Mouse (Mus musculus): ENCODE measurements around the gene Npw. TPM values are rescaled to one million over a fixed set of nuclear protein-coding genes. Genes with fewer than 3 reads are reported as not detected.

Gene Npw
- not detected for polyA plus RNA-seq (2015; fragmentation: Illumina TruSeq; extraction: RNeasy Lipid Tissue Mini Kit (QIAGEN cat#74804); ENCODE audit: insufficient read depth, low replicate concordance)

GRCm38 (mm10) chr17:24658017-24658758, at the start of gene Npw:
Npw (minus strand) TSS chr17:24658457.

DNA sequence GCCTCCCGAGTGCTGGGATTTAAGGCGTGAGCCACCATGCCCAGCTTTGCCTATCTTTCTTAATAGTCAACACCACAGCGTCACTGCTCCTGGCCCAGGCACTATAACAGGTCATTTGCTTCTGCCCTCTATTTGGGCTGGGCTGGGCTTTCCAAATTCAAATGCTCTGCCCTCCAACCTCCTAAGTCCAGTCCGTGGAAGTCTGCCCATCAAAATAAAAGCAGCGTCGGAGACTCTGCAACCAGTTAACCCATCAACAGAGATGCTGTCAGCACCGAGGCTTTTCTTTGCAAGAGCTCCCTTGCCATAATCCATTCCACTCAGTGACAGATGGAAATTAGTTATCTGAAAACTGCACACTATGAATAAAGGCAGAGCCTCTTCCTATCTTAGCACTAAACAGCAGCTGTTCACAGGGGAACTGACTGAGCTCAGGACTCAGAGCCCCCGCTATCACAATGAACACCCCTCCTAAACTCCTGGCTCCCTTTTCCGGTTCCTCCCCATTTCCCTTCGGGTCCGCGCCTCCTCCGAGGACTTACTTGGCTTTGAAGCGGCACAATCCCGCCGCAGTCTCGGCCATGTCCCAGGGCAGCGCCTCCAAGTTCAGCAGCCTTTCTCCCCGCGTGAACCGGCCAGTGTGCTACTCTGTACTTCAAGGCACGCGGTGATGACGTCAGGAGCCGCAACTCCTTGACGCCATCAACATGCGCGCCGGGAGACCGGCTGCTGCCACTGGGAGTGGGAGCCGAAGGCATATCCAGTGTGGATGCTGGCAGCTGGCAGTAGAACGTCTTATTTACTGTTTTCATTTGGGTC, 48.9 kb upstream of the Npw start, which contains the start of gene Tbl3:
Gene Tbl3 (minus strand): TSS at position 679 of the 819 bp plus-strand sequence.

DNA sequence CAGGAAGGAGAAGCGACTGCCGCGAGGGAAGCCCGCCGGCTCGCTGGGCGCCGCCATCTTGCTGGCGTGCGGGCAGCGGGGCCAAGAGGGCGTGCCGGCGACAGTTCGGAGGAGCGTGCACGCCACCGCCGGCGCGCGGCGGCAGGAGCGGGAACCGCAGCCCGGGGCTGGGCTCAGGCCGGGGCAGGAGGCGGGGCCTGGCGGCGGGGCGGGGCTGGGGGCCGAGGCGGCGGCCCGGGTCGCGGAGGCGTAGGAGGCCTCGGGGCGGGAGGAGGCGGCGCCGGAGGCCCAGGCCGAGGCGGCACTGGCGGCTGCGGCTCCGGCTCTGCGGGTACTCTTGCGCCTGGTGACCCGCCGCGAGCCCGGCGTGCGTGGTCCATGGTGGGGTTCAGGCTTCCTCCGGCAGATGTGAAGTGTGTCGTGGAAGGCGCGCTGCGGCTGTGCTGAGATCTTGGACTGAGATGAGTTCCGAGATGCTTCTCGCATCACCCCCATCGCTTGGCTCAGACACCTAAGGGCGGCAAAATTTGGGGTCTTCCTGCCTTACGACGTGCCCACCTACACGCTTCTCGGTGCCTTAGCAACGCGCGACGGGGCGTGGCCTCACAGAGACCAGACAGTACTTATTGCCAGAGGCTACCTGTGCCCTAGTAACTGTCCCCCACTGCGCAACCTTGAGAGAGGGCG, 37.9 kb upstream of the Npw start, which contains the start of the genes Gfer and Noxo1:
Gene Gfer (minus strand): TSS at position 146 of the 687 bp plus-strand sequence.
Gene Noxo1 (plus strand): TSS at position 224 of the 687 bp plus-strand sequence.

DNA sequence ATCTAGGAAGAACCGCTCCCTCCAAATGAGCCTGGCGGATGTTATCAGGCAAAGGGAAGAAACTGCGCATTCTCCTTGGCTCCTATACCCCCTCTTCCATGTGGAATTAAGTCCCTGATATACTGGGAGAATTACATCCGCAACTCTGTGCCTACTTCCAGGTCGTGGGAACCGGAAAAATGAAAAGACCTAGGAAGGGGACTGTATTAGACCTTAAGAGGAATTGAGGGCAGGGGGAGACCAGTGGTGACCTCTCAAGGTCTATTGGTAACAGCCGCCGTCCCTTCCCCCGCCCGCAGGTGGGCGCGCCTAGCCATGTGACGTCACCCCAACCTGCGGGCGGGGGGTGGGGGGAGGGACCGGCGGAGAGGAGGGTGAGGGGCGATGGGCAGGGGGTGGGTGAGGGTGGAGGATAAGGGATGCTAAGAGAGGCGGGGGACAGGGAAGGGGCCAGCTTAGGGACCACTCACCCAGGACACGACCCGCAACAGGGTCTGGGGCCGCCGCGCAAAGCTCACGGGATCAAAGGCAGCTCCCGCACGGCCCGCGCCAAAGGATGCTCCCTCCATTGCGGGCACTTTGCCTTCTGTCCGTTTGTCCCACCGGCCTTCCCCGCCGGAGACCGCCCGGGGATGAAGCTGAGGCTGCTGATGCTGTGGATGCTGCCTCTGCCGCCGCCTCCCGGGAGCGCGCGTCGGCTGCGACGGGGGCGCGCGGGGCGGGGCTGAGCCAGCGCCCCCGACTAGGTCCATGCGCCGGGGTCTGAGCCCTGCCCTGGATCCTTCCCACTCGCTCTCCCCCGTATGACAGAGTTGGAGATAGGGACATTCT, 31.2 kb upstream of the Npw start, which contains the start of gene Syngr3:
Gene Syngr3 (minus strand): TSS at position 705 of the 831 bp plus-strand sequence.

GRCm38 (mm10) chr17:24669545-24670245, 11.4 kb upstream of the Npw start, which contains the start of gene Zfp598:
Zfp598 (plus strand) TSS chr17:24669687.

DNA sequence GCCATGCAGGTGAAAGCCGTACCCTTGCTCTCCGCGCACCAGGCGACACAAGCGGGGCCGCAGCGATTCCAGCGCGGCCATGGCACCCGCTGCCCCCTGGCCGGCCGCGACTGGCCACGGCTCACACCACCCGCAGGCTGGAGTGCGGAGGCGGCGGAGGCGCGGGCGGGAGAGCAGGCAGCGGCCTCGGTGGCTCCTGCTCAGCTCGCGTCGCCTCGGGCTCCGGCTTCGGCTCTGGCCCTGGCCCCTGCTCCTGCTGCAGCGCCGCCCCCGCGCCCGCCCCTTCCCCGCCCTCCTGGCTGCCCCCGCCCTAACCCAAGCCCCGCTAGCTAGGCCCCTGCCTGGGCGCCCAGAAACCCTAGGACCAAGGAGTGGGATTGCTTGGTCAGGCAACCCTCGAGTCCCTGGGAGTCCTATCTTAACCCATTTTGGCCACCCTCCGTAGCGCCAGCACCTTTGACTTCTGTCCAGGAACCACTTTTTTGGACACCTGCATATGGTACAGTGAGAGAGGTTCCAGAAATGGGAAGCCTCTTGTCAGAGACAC, 8.1 kb downstream of the Npw start, which contains the start of gene Slc9a3r2:
Gene Slc9a3r2 (minus strand): TSS at position 258 of the 547 bp plus-strand sequence.

DNA sequence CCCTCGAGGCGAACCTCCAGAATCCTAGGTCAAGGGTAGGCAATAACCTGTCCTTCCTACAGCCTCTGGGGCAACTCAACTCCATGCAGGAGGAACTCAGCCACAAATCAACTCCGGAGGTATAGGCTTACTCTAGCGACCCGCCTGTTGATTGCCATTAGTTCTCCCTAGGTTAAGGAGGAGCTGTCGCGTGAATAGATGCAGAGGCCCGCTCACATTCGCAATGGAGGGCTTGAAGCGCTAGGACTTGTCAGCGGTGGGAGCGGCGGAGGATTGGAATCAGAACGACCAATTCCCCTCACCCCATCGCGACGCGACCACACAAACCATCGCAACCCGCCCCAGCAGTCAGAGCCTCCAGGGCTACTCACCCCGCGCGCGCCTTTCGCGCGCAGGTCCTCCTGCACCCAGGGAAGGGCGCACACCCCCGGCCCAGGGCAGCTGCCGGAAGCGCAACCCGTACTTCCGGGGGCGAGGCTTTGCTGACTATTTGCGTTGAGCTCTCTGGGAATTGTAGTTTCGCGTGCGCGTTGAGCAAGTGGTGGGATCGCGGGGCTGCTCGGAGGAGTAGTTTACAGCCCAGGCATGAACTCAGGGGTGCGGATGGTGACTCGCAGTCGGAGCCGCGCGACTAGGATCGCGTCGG, 26.0 kb downstream of the Npw start, which contains the start of the genes Tsc2 and Nthl1:
Gene Tsc2 (minus strand): TSS at position 464 of the 646 bp plus-strand sequence.
Gene Nthl1 (plus strand): TSS at position 514 of the 646 bp plus-strand sequence.

Other genes with a start within 250 kb of the Npw start
- 110 TPM for gene Rnps1, start 243.9 kb downstream of the Npw start, polyA plus RNA-seq (2015; fragmentation: Illumina TruSeq; extraction: RNeasy Lipid Tissue Mini Kit (QIAGEN cat#74804); ENCODE audit: insufficient read depth, low replicate concordance)
- 37.5 TPM for gene Eci1, start 231.8 kb downstream of the Npw start, polyA plus RNA-seq (2015; fragmentation: Illumina TruSeq; extraction: RNeasy Lipid Tissue Mini Kit (QIAGEN cat#74804); ENCODE audit: insufficient read depth, low replicate concordance)
- gene Dnase1l2, start 215.4 kb downstream of the Npw start, polyA plus RNA-seq (2015; fragmentation: Illumina TruSeq; extraction: RNeasy Lipid Tissue Mini Kit (QIAGEN cat#74804); ENCODE audit: insufficient read depth, low replicate concordance): 8.5 TPM
- gene E4f1, start 188.1 kb downstream of the Npw start, polyA plus RNA-seq (2015; fragmentation: Illumina TruSeq; extraction: RNeasy Lipid Tissue Mini Kit (QIAGEN cat#74804); ENCODE audit: insufficient read depth, low replicate concordance): 22.7 TPM
- gene Pgp, start 188.1 kb downstream of the Npw start, polyA plus RNA-seq (2015; fragmentation: Illumina TruSeq; extraction: RNeasy Lipid Tissue Mini Kit (QIAGEN cat#74804); ENCODE audit: insufficient read depth, low replicate concordance): 18.8 TPM
- 0.26 TPM for gene Bricd5, start 184.6 kb downstream of the Npw start, polyA plus RNA-seq (2015; fragmentation: Illumina TruSeq; extraction: RNeasy Lipid Tissue Mini Kit (QIAGEN cat#74804); ENCODE audit: insufficient read depth, low replicate concordance)
- gene Mlst8, start 179.4 kb downstream of the Npw start, polyA plus RNA-seq (2015; fragmentation: Illumina TruSeq; extraction: RNeasy Lipid Tissue Mini Kit (QIAGEN cat#74804); ENCODE audit: insufficient read depth, low replicate concordance): 19.8 TPM
- 0.08 TPM for gene Caskin1, start 169.9 kb downstream of the Npw start, polyA plus RNA-seq (2015; fragmentation: Illumina TruSeq; extraction: RNeasy Lipid Tissue Mini Kit (QIAGEN cat#74804); ENCODE audit: insufficient read depth, low replicate concordance)
- 125 TPM for gene Traf7, start 130.5 kb downstream of the Npw start, polyA plus RNA-seq (2015; fragmentation: Illumina TruSeq; extraction: RNeasy Lipid Tissue Mini Kit (QIAGEN cat#74804); ENCODE audit: insufficient read depth, low replicate concordance)
- 1.7 TPM for gene Rab26, start 124.2 kb downstream of the Npw start, polyA plus RNA-seq (2015; fragmentation: Illumina TruSeq; extraction: RNeasy Lipid Tissue Mini Kit (QIAGEN cat#74804); ENCODE audit: insufficient read depth, low replicate concordance)
- 31.5 TPM for gene Pkd1, start 108.6 kb downstream of the Npw start, polyA plus RNA-seq (2015; fragmentation: Illumina TruSeq; extraction: RNeasy Lipid Tissue Mini Kit (QIAGEN cat#74804); ENCODE audit: insufficient read depth, low replicate concordance)
- gene Tsc2, start 25.8 kb downstream of the Npw start, polyA plus RNA-seq (2015; fragmentation: Illumina TruSeq; extraction: RNeasy Lipid Tissue Mini Kit (QIAGEN cat#74804); ENCODE audit: insufficient read depth, low replicate concordance): 46.2 TPM
- 3.4 TPM for gene Nthl1, start 25.8 kb downstream of the Npw start, polyA plus RNA-seq (2015; fragmentation: Illumina TruSeq; extraction: RNeasy Lipid Tissue Mini Kit (QIAGEN cat#74804); ENCODE audit: insufficient read depth, low replicate concordance)
- gene Slc9a3r2, start 8.1 kb downstream of the Npw start, polyA plus RNA-seq (2015; fragmentation: Illumina TruSeq; extraction: RNeasy Lipid Tissue Mini Kit (QIAGEN cat#74804); ENCODE audit: insufficient read depth, low replicate concordance): 21.0 TPM
- gene Zfp598, start 11.2 kb upstream of the Npw start, polyA plus RNA-seq (2015; fragmentation: Illumina TruSeq; extraction: RNeasy Lipid Tissue Mini Kit (QIAGEN cat#74804); ENCODE audit: insufficient read depth, low replicate concordance): 15.5 TPM
- not detected for gene Syngr3, start 31.5 kb upstream of the Npw start, polyA plus RNA-seq (2015; fragmentation: Illumina TruSeq; extraction: RNeasy Lipid Tissue Mini Kit (QIAGEN cat#74804); ENCODE audit: insufficient read depth, low replicate concordance)
- gene Gfer, start 37.7 kb upstream of the Npw start, polyA plus RNA-seq (2015; fragmentation: Illumina TruSeq; extraction: RNeasy Lipid Tissue Mini Kit (QIAGEN cat#74804); ENCODE audit: insufficient read depth, low replicate concordance): 16.0 TPM
- 4.3 TPM for gene Noxo1, start 37.8 kb upstream of the Npw start, polyA plus RNA-seq (2015; fragmentation: Illumina TruSeq; extraction: RNeasy Lipid Tissue Mini Kit (QIAGEN cat#74804); ENCODE audit: insufficient read depth, low replicate concordance)
- 8.7 TPM for gene Tbl3, start 49.2 kb upstream of the Npw start, polyA plus RNA-seq (2015; fragmentation: Illumina TruSeq; extraction: RNeasy Lipid Tissue Mini Kit (QIAGEN cat#74804); ENCODE audit: insufficient read depth, low replicate concordance)
- not detected for gene Rnf151, start 59.6 kb upstream of the Npw start, polyA plus RNA-seq (2015; fragmentation: Illumina TruSeq; extraction: RNeasy Lipid Tissue Mini Kit (QIAGEN cat#74804); ENCODE audit: insufficient read depth, low replicate concordance)
- 1,280 TPM for gene Rps2, start 59.7 kb upstream of the Npw start, polyA plus RNA-seq (2015; fragmentation: Illumina TruSeq; extraction: RNeasy Lipid Tissue Mini Kit (QIAGEN cat#74804); ENCODE audit: insufficient read depth, low replicate concordance)
- 148 TPM for gene Ndufb10, start 66.0 kb upstream of the Npw start, polyA plus RNA-seq (2015; fragmentation: Illumina TruSeq; extraction: RNeasy Lipid Tissue Mini Kit (QIAGEN cat#74804); ENCODE audit: insufficient read depth, low replicate concordance)
- not detected for gene Rpl3l, start 69.4 kb upstream of the Npw start, polyA plus RNA-seq (2015; fragmentation: Illumina TruSeq; extraction: RNeasy Lipid Tissue Mini Kit (QIAGEN cat#74804); ENCODE audit: insufficient read depth, low replicate concordance)
- 62.1 TPM for gene Msrb1, start 78.2 kb upstream of the Npw start, polyA plus RNA-seq (2015; fragmentation: Illumina TruSeq; extraction: RNeasy Lipid Tissue Mini Kit (QIAGEN cat#74804); ENCODE audit: insufficient read depth, low replicate concordance)
- not detected for gene Hs3st6, start 94.5 kb upstream of the Npw start, polyA plus RNA-seq (2015; fragmentation: Illumina TruSeq; extraction: RNeasy Lipid Tissue Mini Kit (QIAGEN cat#74804); ENCODE audit: insufficient read depth, low replicate concordance)
- 0.51 TPM for gene Meiob, start 145.8 kb upstream of the Npw start, polyA plus RNA-seq (2015; fragmentation: Illumina TruSeq; extraction: RNeasy Lipid Tissue Mini Kit (QIAGEN cat#74804); ENCODE audit: insufficient read depth, low replicate concordance)
- gene Hagh, start 181.7 kb upstream of the Npw start, polyA plus RNA-seq (2015; fragmentation: Illumina TruSeq; extraction: RNeasy Lipid Tissue Mini Kit (QIAGEN cat#74804); ENCODE audit: insufficient read depth, low replicate concordance): 62.0 TPM
- 9.4 TPM for gene Fahd1, start 191.9 kb upstream of the Npw start, polyA plus RNA-seq (2015; fragmentation: Illumina TruSeq; extraction: RNeasy Lipid Tissue Mini Kit (QIAGEN cat#74804); ENCODE audit: insufficient read depth, low replicate concordance)
- 0.36 TPM for gene Igfals, start 207.5 kb upstream of the Npw start, polyA plus RNA-seq (2015; fragmentation: Illumina TruSeq; extraction: RNeasy Lipid Tissue Mini Kit (QIAGEN cat#74804); ENCODE audit: insufficient read depth, low replicate concordance)
- gene Nubp2, start 227.9 kb upstream of the Npw start, polyA plus RNA-seq (2015; fragmentation: Illumina TruSeq; extraction: RNeasy Lipid Tissue Mini Kit (QIAGEN cat#74804); ENCODE audit: insufficient read depth, low replicate concordance): 30.4 TPM
- gene Spsb3, start 228.2 kb upstream of the Npw start, polyA plus RNA-seq (2015; fragmentation: Illumina TruSeq; extraction: RNeasy Lipid Tissue Mini Kit (QIAGEN cat#74804); ENCODE audit: insufficient read depth, low replicate concordance): 12.0 TPM
- 12.4 TPM for gene Eme2, start 236.6 kb upstream of the Npw start, polyA plus RNA-seq (2015; fragmentation: Illumina TruSeq; extraction: RNeasy Lipid Tissue Mini Kit (QIAGEN cat#74804); ENCODE audit: insufficient read depth, low replicate concordance)
- gene Mrps34, start 236.7 kb upstream of the Npw start, polyA plus RNA-seq (2015; fragmentation: Illumina TruSeq; extraction: RNeasy Lipid Tissue Mini Kit (QIAGEN cat#74804); ENCODE audit: insufficient read depth, low replicate concordance): 18.6 TPM
- gene Nme3, start 238.0 kb upstream of the Npw start, polyA plus RNA-seq (2015; fragmentation: Illumina TruSeq; extraction: RNeasy Lipid Tissue Mini Kit (QIAGEN cat#74804); ENCODE audit: insufficient read depth, low replicate concordance): 14.5 TPM

All from spleen, adult 10 weeks (tissue).